ENCODE assay signal across 24 mouse cellular contexts in the genomic region with DNA sequence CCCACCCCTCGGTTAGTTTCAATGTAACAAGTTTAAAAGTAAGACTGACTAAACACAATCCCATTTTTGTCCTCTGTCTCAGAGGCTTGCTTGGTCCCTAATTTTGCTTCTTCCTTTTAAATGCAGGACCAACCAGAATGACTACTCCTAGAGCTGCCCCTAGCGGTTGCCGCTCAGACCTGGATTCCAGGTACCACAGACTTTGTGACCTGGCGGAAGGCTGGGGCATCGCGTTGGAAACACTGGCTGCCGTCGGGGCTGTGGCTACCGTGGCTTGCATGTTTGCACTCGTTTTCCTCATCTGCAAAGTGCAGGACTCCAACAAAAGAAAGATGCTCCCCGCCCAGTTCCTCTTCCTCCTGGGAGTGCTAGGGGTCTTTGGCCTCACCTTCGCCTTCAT. TPM values are rescaled to one million over a fixed set of nuclear protein-coding genes. Genes with fewer than 3 reads are reported as not detected.
DNase-seq lines count a peak whose midpoint lies in the region; ATAC-seq and TF ChIP-seq lines count a peak whose summit lies in the region.
"Had no signal": no experiment of that assay in that cellular context is flagged by ENCODE, and none has a peak within 500 bp of the region (broad histone marks: within the 10 kb centered on the region; RNA-seq: fewer than 3 reads in every experiment).

No protein-coding gene starts in this region.

- no peak overlapping the region for H3K9ac ChIP-seq in kidney, postnatal 0 days (ENCODE audit: low read depth, low read length)
- H3K9ac ChIP-seq in lung, embryonic 14.5 days: no peak overlapping the region
- H3K9ac ChIP-seq: embryonic facial prominence, embryonic 13.5 days; forebrain, embryonic 12.5 days; forebrain, postnatal 0 days; heart, embryonic 12.5 days; hindbrain, embryonic 15.5 days had no signal

- H3K4me2 ChIP-seq in kidney, postnatal 0 days (ENCODE audit: low read length): no peak overlapping the region
- no peak overlapping the region for H3K4me2 ChIP-seq in lung, embryonic 14.5 days
- H3K4me2 ChIP-seq: embryonic facial prominence, embryonic 13.5 days; forebrain, embryonic 12.5 days; heart, embryonic 12.5 days; hindbrain, embryonic 15.5 days had no signal

- no peak for DNase-seq in kidney, postnatal 0 days (ENCODE audit: low spot score)
- no peak for DNase-seq in kidney, postnatal 10 days
- DNase-seq in lung, embryonic 14.5 days: no peak
- no peak for DNase-seq in lung, postnatal 36 days
- peak; percentile 79 for DNase-seq in ES-CJ7 (ENCODE audit: low read depth, low spot score)
- DNase-seq in ZHBTc4 (ENCODE audit: low read depth, low spot score): peak; percentile 81
- no peak for DNase-seq in embryonic facial prominence, embryonic 10.5 days (ENCODE audit: low spot score)
- no peak for DNase-seq in urinary bladder, postnatal 10 days (ENCODE audit: low spot score)
- DNase-seq: adrenal gland, adult 8-10 months; adrenal gland, postnatal 36 days; B cell, adult 2 months; cerebellum, adult 2 months; cerebellum, postnatal 14 days; forebrain, postnatal 0 days; gastrocnemius, adult 2 months; gastrocnemius, postnatal 25 days had no signal

- WGBS in kidney, postnatal 0 days: 67% methylated on average over 12 of the region's 12 CpGs
- 40% methylated on average over 12 of the region's 12 CpGs for WGBS in lung, embryonic 14.5 days
- WGBS in embryonic facial prominence, embryonic 10.5 days: 44% methylated on average over 12 of the region's 12 CpGs

- no peak overlapping the region for H3K27ac ChIP-seq in kidney, postnatal 0 days
- no peak overlapping the region for H3K27ac ChIP-seq in lung, embryonic 14.5 days (ENCODE audit: low read depth)
- no peak overlapping the region for H3K27ac ChIP-seq in embryonic facial prominence, embryonic 10.5 days (replicated peaks)
- H3K27ac ChIP-seq: embryonic facial prominence, embryonic 13.5 days; forebrain, embryonic 12.5 days; gastrocnemius, adult 2 months; hindbrain, embryonic 10.5 days; hindbrain, embryonic 15.5 days had no signal

- TF ChIP-seq CTCF in kidney, postnatal 0 days (IDR thresholded peaks at IDR 0.05; ENCODE audit: low read depth): peak; percentile 30; the same call in 1 of the 2 replicates
- TF ChIP-seq CTCF in lung, embryonic 14.5 days (IDR thresholded peaks at IDR 0.05; ENCODE audit: low read depth): peak; percentile 28

- no peaks in the 10 kb centered on the region for H3K36me3 ChIP-seq in kidney, postnatal 0 days (ENCODE audit: insufficient read depth, low read length)
- peaks cover 14% of the 10 kb centered on the region; the same call in 1 of the 2 replicates for H3K36me3 ChIP-seq in lung, embryonic 14.5 days (ENCODE audit: insufficient read depth)
- H3K36me3 ChIP-seq in embryonic facial prominence, embryonic 10.5 days (replicated peaks): no peaks in the 10 kb centered on the region
- H3K36me3 ChIP-seq: embryonic facial prominence, embryonic 13.5 days; forebrain, embryonic 12.5 days; G1E; hindbrain, embryonic 15.5 days had no signal

- H3K4me3 ChIP-seq in kidney, postnatal 0 days (replicated peaks; ENCODE audit: low read depth, low read length): no peak overlapping the region
- no peak overlapping the region for H3K4me3 ChIP-seq in lung, embryonic 14.5 days (ENCODE audit: low read depth, low read length)
- no peak overlapping the region for H3K4me3 ChIP-seq in embryonic facial prominence, embryonic 10.5 days
- H3K4me3 ChIP-seq: embryonic facial prominence, embryonic 13.5 days; forebrain, embryonic 12.5 days; gastrocnemius, adult 2 months; heart, embryonic 12.5 days; hindbrain, embryonic 10.5 days; hindbrain, embryonic 15.5 days had no signal

- H3K9me3 ChIP-seq in kidney, postnatal 0 days (replicated peaks; ENCODE audit: low read length): no peaks in the 10 kb centered on the region
- no peaks in the 10 kb centered on the region for H3K9me3 ChIP-seq in lung, embryonic 14.5 days (ENCODE audit: low read depth, low read length)
- 0 out of 2 replicates have a peak, but pooled peaks cover 3% of the 10 kb centered on the region for H3K9me3 ChIP-seq in embryonic facial prominence, embryonic 10.5 days
- H3K9me3 ChIP-seq: embryonic facial prominence, embryonic 13.5 days; forebrain, embryonic 12.5 days; G1E; heart, embryonic 12.5 days; hindbrain, embryonic 10.5 days; hindbrain, embryonic 15.5 days had no signal

- no peaks in the 10 kb centered on the region for H3K4me1 ChIP-seq in kidney, postnatal 0 days (replicated peaks; ENCODE audit: insufficient read depth, low read length)
- no peaks in the 10 kb centered on the region for H3K4me1 ChIP-seq in lung, embryonic 14.5 days (ENCODE audit: insufficient read depth)
- peaks cover 6% of the 10 kb centered on the region; the same call in 1 of the 2 replicates for H3K4me1 ChIP-seq in embryonic facial prominence, embryonic 10.5 days
- H3K4me1 ChIP-seq: embryonic facial prominence, embryonic 13.5 days; heart, embryonic 12.5 days; hindbrain, embryonic 15.5 days had no signal

- H3K27me3 ChIP-seq in kidney, postnatal 0 days (ENCODE audit: insufficient read depth, low read length): no peaks in the 10 kb centered on the region
- H3K27me3 ChIP-seq in lung, embryonic 14.5 days (ENCODE audit: insufficient read depth, low read length): no peaks in the 10 kb centered on the region
- H3K27me3 ChIP-seq in embryonic facial prominence, embryonic 10.5 days (replicated peaks; ENCODE audit: low read depth, poor library complexity, severe bottlenecking): no peaks in the 10 kb centered on the region
- H3K27me3 ChIP-seq: embryonic facial prominence, embryonic 13.5 days; forebrain, embryonic 12.5 days; hindbrain, embryonic 15.5 days had no signal

- no peak for ATAC-seq in kidney, postnatal 0 days (replicated peaks; ENCODE audit: low FRiP score, low read depth)
- ATAC-seq in lung, embryonic 14.5 days (ENCODE audit: insufficient read depth): no peak
- ATAC-seq: CD4-positive, CD25-positive, alpha-beta regulatory T cell, adult 4 months; forebrain, postnatal 0 days had no signal

RNA-seq across cellular contexts. Expression of a gene that starts 13.0 kb away (rescaled TPM):
- polyA plus RNA-seq in kidney, postnatal 0 days (2015; fragmentation: Nextera tagmentation; extraction: Ambion mirVana): 14.6 and 15.7 TPM in 2 replicates
- polyA plus RNA-seq in lung, embryonic 14.5 days (2014; fragmentation: Nextera tagmentation; extraction: Ambion mirVana): 42.5 and 48.7 TPM in 2 replicates
- polyA plus RNA-seq in embryonic facial prominence, embryonic 10.5 days (2016; fragmentation: Nextera tagmentation; extraction: Ambion mirVana): 2.5 and 2.8 TPM in 2 replicates
- polyA plus RNA-seq: G1E had no signal

RNA-seq across cellular contexts. Expression of a gene that starts 39.7 kb away (rescaled TPM):
- 0.08 TPM in 1 of 2 replicates, not detected in the other for polyA plus RNA-seq in kidney, postnatal 0 days (2015; fragmentation: Nextera tagmentation; extraction: Ambion mirVana)
- not detected in 2 replicates for polyA plus RNA-seq in lung, embryonic 14.5 days (2014; fragmentation: Nextera tagmentation; extraction: Ambion mirVana)
- not detected in 2 replicates for polyA plus RNA-seq in embryonic facial prominence, embryonic 10.5 days (2016; fragmentation: Nextera tagmentation; extraction: Ambion mirVana)
- polyA plus RNA-seq: CD4-positive, CD25-positive, alpha-beta regulatory T cell, adult 4 months; embryonic facial prominence, embryonic 13.5 days; forebrain, embryonic 12.5 days; G1E; heart, embryonic 12.5 days; heart, embryonic 16.5 days; hindbrain, embryonic 10.5 days; hindbrain, embryonic 15.5 days had no signal

Comparison
In these comparisons a context has a peak if more than half of its experiments do, and no peak if none do; other contexts are left out.
1. DNase-seq: peak in ES-CJ7 (single experiment) and ZHBTc4 (single experiment); none in kidney, postnatal 0 days (single experiment), kidney, postnatal 10 days (single experiment), lung, embryonic 14.5 days (single experiment), lung, postnatal 36 days (single experiment), embryonic facial prominence, embryonic 10.5 days (single experiment) and urinary bladder, postnatal 10 days (single experiment).